Mouse (Mus musculus) hindlimb bud, embryonic 11.5 days (tissue): ENCODE measurements around the gene Lyrm7.
"Not testable (repeated sequence)": the region's sequence is repeated elsewhere in the genome, so short reads cannot be mapped to it uniquely, and the experiment has no call there.

Source experiments
- DNase-seq: peaks from one replicate; pipeline ENCODE4 v3.0.0-alpha.2; 2012; ENCODE audit warnings: low read depth, low spot score; ENCODE audit errors: extremely low spot score

Gene Lyrm7

GRCm38 (mm10) chr11:54860256-54861038, at the start of gene Lyrm7:
Gene Lyrm7, minus strand, starts transcription at chr11:54860916.
- peak; percentile 98 for DNase-seq

GRCm38 (mm10) chr11:54910081-54910665, 49.5 kb upstream of the Lyrm7 start:
- no peak for DNase-seq

GRCm38 (mm10) chr11:54909273-54909672, 48.6 kb upstream of the Lyrm7 start:
- no peak for DNase-seq

- no peak for DNase-seq
Measured at GRCm38 (mm10) chr11:54907259-54907658, 46.5 kb upstream of the Lyrm7 start.

- no peak for DNase-seq
Measured at GRCm38 (mm10) chr11:54906466-54906865, 45.8 kb upstream of the Lyrm7 start.

- no peak for DNase-seq
Measured at GRCm38 (mm10) chr11:54905931-54906330, 45.2 kb upstream of the Lyrm7 start.

- no peak for DNase-seq
Measured at GRCm38 (mm10) chr11:54905086-54905485, 44.4 kb upstream of the Lyrm7 start.

GRCm38 (mm10) chr11:54903940-54904706, 43.4 kb upstream of the Lyrm7 start:
- DNase-seq = no peak

- no peak for DNase-seq
Measured at GRCm38 (mm10) chr11:54903339-54903738, 42.6 kb upstream of the Lyrm7 start.

- no peak for DNase-seq
Measured at GRCm38 (mm10) chr11:54902333-54903323, 41.9 kb upstream of the Lyrm7 start, which contains the start of gene Gpx3. Gene Gpx3, plus strand, starts transcription at chr11:54902453.

- DNase-seq = no peak
Measured at GRCm38 (mm10) chr11:54899657-54900056, 38.9 kb upstream of the Lyrm7 start.

- no peak for DNase-seq
Measured at GRCm38 (mm10) chr11:54897470-54897869, 36.8 kb upstream of the Lyrm7 start.

GRCm38 (mm10) chr11:54896646-54897045, 35.9 kb upstream of the Lyrm7 start:
- not testable (repeated sequence) for DNase-seq

- DNase-seq = no peak
Measured at GRCm38 (mm10) chr11:54894589-54894988, 33.9 kb upstream of the Lyrm7 start.

GRCm38 (mm10) chr11:54892091-54892490, 31.4 kb upstream of the Lyrm7 start:
- no peak for DNase-seq

- DNase-seq = no peak
Measured at GRCm38 (mm10) chr11:54891341-54891740, 30.6 kb upstream of the Lyrm7 start.

GRCm38 (mm10) chr11:54887927-54888326, 27.2 kb upstream of the Lyrm7 start:
- DNase-seq = no peak

GRCm38 (mm10) chr11:54885406-54885805, 24.7 kb upstream of the Lyrm7 start:
- no peak for DNase-seq

GRCm38 (mm10) chr11:54884937-54885336, 24.2 kb upstream of the Lyrm7 start:
- DNase-seq = no peak

GRCm38 (mm10) chr11:54884197-54884828, 23.6 kb upstream of the Lyrm7 start:
- DNase-seq = no peak
